Mouse (Mus musculus) brown adipose tissue, adult 24 weeks (tissue): Measurements from ENCODE around the gene Dst. TPM values are rescaled to one million over a fixed set of nuclear protein-coding genes. Genes with fewer than 3 reads are reported as not detected.

ENCODE experiments used
- H3K27ac ChIP-seq: fragments of 200-500 bp; replicated peaks from 2 replicates; pipeline ENCODE4 v1.5.1; 2012; ENCODE audit warnings: low read depth, mild to moderate bottlenecking, low read length
- H3K4me1 ChIP-seq: fragments of 200-500 bp; 2 replicates; pipeline ENCODE4 v1.6.1; 2012; ENCODE audit warnings: low read length, mixed read lengths; ENCODE audit not compliant: control insufficient read depth, insufficient read depth, insufficient read length
- H3K4me3 ChIP-seq: fragments of 200-500 bp; 2 replicates; pipeline ENCODE4 v1.5.1; 2012; ENCODE audit warnings: low read depth, mild to moderate bottlenecking, low read length, moderate library complexity; ENCODE audit not compliant: insufficient read depth
- polyA plus RNA-seq: library from polyadenylated mRNA; stranded (reverse); fragments of >200 nt; gene quantifications from 2 replicates; pipeline ENCODE4 v1.2.4, GENCODE M21; 2012; ENCODE audit not compliant: missing spikeins, insufficient read depth, insufficient read length

The Dst gene
- polyA plus RNA-seq, 1 experiment: 42.7 TPM

- no peak overlapping the region for H3K27ac ChIP-seq
Measured at GRCm38 (mm10) chr1:34238231-34238630, 330.2 kb downstream of the Dst start.

GRCm38 (mm10) chr1:34244678-34245077, 336.7 kb downstream of the Dst start:
- H3K4me1 ChIP-seq: no peaks in the 10 kb centered on the region
- H3K4me3 ChIP-seq: no peak overlapping the region
- H3K27ac ChIP-seq: no peak overlapping the region

More at GRCm38 (mm10) chr1:34238231-34238630, 330.2 kb downstream of the Dst start:
- peaks cover 8% of the 10 kb centered on the region; the same call in 1 of the 2 replicates for H3K4me1 ChIP-seq
- H3K4me3 ChIP-seq: no peak overlapping the region

GRCm38 (mm10) chr1:34245951-34246641, 338.1 kb downstream of the Dst start:
- Histone ChIP-seq H3K4me1 (no peaks in the 10 kb centered on the region), H3K27ac (peak overlapping the region; percentile 55; the same call in 1 of the 2 replicates), H3K4me3 (no peak overlapping the region)

- Histone ChIP-seq H3K4me3 (no peak overlapping the region), H3K4me1 (no peaks in the 10 kb centered on the region), H3K27ac (0 out of 2 replicates have a peak overlapping the region, but pooled peaks have one; percentile 1)
Measured at GRCm38 (mm10) chr1:34246642-34246987, 338.6 kb downstream of the Dst start.

GRCm38 (mm10) chr1:34251137-34251536, 343.1 kb downstream of the Dst start:
- Histone ChIP-seq H3K4me1 (no peaks in the 10 kb centered on the region), H3K27ac (no peak overlapping the region), H3K4me3 (no peak overlapping the region)

- Histone ChIP-seq H3K27ac (no peak overlapping the region), H3K4me1 (no peaks in the 10 kb centered on the region), H3K4me3 (no peak overlapping the region)
Measured at GRCm38 (mm10) chr1:34252267-34252666, 344.2 kb downstream of the Dst start.

GRCm38 (mm10) chr1:34253876-34254275, 345.9 kb downstream of the Dst start:
- Histone ChIP-seq H3K27ac (no peak overlapping the region), H3K4me3 (no peak overlapping the region), H3K4me1 (no peaks in the 10 kb centered on the region)

- no peaks in the 10 kb centered on the region for H3K4me1 ChIP-seq
- H3K27ac ChIP-seq: no peak overlapping the region
- H3K4me3 ChIP-seq: no peak overlapping the region
Measured at GRCm38 (mm10) chr1:34259898-34260297, 351.9 kb downstream of the Dst start.

GRCm38 (mm10) chr1:34261011-34261410, 353.0 kb downstream of the Dst start:
- no peaks in the 10 kb centered on the region for H3K4me1 ChIP-seq
- H3K27ac ChIP-seq: no peak overlapping the region
- H3K4me3 ChIP-seq: no peak overlapping the region

GRCm38 (mm10) chr1:34268520-34268919, 360.5 kb downstream of the Dst start:
- H3K4me1 ChIP-seq: no peaks in the 10 kb centered on the region
- no peak overlapping the region for H3K27ac ChIP-seq
- no peak overlapping the region for H3K4me3 ChIP-seq

- no peak overlapping the region for H3K4me3 ChIP-seq
- H3K27ac ChIP-seq: no peak overlapping the region
- H3K4me1 ChIP-seq: no peaks in the 10 kb centered on the region
Measured at GRCm38 (mm10) chr1:34269578-34269977, 361.6 kb downstream of the Dst start.

GRCm38 (mm10) chr1:34273922-34274321, 365.9 kb downstream of the Dst start:
- Histone ChIP-seq H3K4me3 (no peak overlapping the region), H3K4me1 (no peaks in the 10 kb centered on the region), H3K27ac (no peak overlapping the region)

GRCm38 (mm10) chr1:34275787-34276186, 367.8 kb downstream of the Dst start:
- H3K4me1 ChIP-seq: no peaks in the 10 kb centered on the region
- H3K4me3 ChIP-seq: no peak overlapping the region
- no peak overlapping the region for H3K27ac ChIP-seq

GRCm38 (mm10) chr1:34276756-34277155, 368.7 kb downstream of the Dst start:
- Histone ChIP-seq H3K4me3 (no peak overlapping the region), H3K4me1 (no peaks in the 10 kb centered on the region), H3K27ac (no peak overlapping the region)

GRCm38 (mm10) chr1:34277259-34277658, 369.2 kb downstream of the Dst start:
- no peak overlapping the region for H3K4me3 ChIP-seq
- H3K27ac ChIP-seq: no peak overlapping the region
- H3K4me1 ChIP-seq: no peaks in the 10 kb centered on the region

GRCm38 (mm10) chr1:34283502-34283901, 375.5 kb downstream of the Dst start:
- Histone ChIP-seq H3K4me1 (peaks cover 6% of the 10 kb centered on the region), H3K27ac (no peak overlapping the region), H3K4me3 (no peak overlapping the region)
